Mouse (Mus musculus) heart, postnatal 0 days (tissue): Measurements from ENCODE around the gene 1600014C23Rik. TPM values are rescaled to one million over a fixed set of nuclear protein-coding genes. Genes with fewer than 3 reads are reported as not detected.
A peak's percentile ranks its signal among the peaks of the same experiment; 100 is the strongest.

ENCODE experiments used
- ATAC-seq: fragments of 200-750 bp; cut with Nextera tagmentation; 2 replicates; pipeline ENCODE4 v1.8.0; 2017; ENCODE audit warnings: low read depth, moderate number of reproducible peaks, moderate library complexity; ENCODE audit not compliant: insufficient read depth
- DNase-seq: peaks from one replicate; pipeline ENCODE4 v3.0.0-alpha.2; 2016; ENCODE audit warnings: low spot score
- H3K27ac ChIP-seq: fragments of 300-500 bp; sonication (generic); 2 replicates; pipeline ENCODE4 v1.5.1; 2014; ENCODE audit warnings: low read depth, mild to moderate bottlenecking
- H3K27me3 ChIP-seq: fragments of 300-500 bp; sonication (generic); 2 replicates; pipeline ENCODE4 v1.6.1; 2014; ENCODE audit warnings: low read length, mixed read lengths; ENCODE audit not compliant: control insufficient read depth, insufficient read depth
- H3K36me3 ChIP-seq: fragments of 300-500 bp; sonication (generic); replicated peaks from 2 replicates; pipeline ENCODE4 v1.6.1; 2014; ENCODE audit warnings: low read length, mixed read lengths; ENCODE audit not compliant: control insufficient read depth, insufficient read depth
- H3K4me1 ChIP-seq: fragments of 300-500 bp; sonication (generic); 2 replicates; pipeline ENCODE4 v1.6.1; 2014; ENCODE audit warnings: antibody characterized with exemption; ENCODE audit not compliant: control insufficient read depth, insufficient read depth
- H3K4me2 ChIP-seq: fragments of 300-500 bp; sonication (generic); 2 replicates; pipeline ENCODE4 v1.6.1; 2014; ENCODE audit warnings: low read depth, mild to moderate bottlenecking, low read length, moderate library complexity
- H3K4me3 ChIP-seq: fragments of 300-500 bp; sonication (generic); 2 replicates; pipeline ENCODE4 v1.5.1; 2014; ENCODE audit warnings: low read depth, low read length
- H3K9ac ChIP-seq: fragments of 300-500 bp; sonication (generic); replicated peaks from 2 replicates; pipeline ENCODE4 v1.6.1; 2014; ENCODE audit warnings: low read depth, low read length, mixed read lengths
- H3K9me3 ChIP-seq: fragments of 300-500 bp; sonication (generic); replicated peaks from 2 replicates; pipeline ENCODE4 v1.6.1; 2016; ENCODE audit warnings: low read length; ENCODE audit not compliant: control insufficient read depth
- CTCF ChIP-seq: IDR thresholded peaks from 2 replicates; pipeline ENCODE4 v1.5.1; 2016; ENCODE audit warnings: antibody characterized with exemption, control low read depth, low read depth
- EP300 ChIP-seq: IDR thresholded peaks from 2 replicates; pipeline ENCODE4 v1.6.1; 2016; ENCODE audit warnings: antibody characterized with exemption, low read depth
- WGBS: fragments of 180-500 bp; shearing (Covaris S2); extraction: QIAGEN DNeasy Blood & Tissue Kit; methylation state at CpG from one replicate; pipeline ENCODE4 v1.1.7; 2014; 5-methylcytosine and 5-hydroxymethylcytosine counted together
- polyA plus RNA-seq: library from polyadenylated mRNA; unstranded; fragments of >200 nt; fragmentation: Nextera tagmentation; extraction: Ambion mirVana; gene quantifications from 2 replicates; pipeline ENCODE4 v1.2.1, GENCODE M21; 2015
- total RNA-seq: library from RNA; depleted of rRNA; stranded (reverse); fragments of >200 nt; gene quantifications from 2 replicates; pipeline ENCODE4 v1.2.3, GENCODE M21; 2014; ENCODE audit warnings: low replicate concordance

1600014C23Rik gene
- total and polyA plus RNA-seq, 2 experiments from 2014 or later = 0.25 TPM; not detected in 1

GRCm38 (mm10) chr17:45696981-45697380 is 36.7 kb downstream of the 1600014C23Rik start:
- ATAC-seq (no peak), DNase-seq (no peak)
- Histone ChIP-seq H3K4me2 (no peak overlapping the region), H3K36me3 (peaks cover 10% of the 10 kb centered on the region; the same call in 1 of the 2 replicates), H3K4me3 (no peak overlapping the region), H3K4me1 (peaks cover 30% of the 10 kb centered on the region), H3K27me3 (no peaks in the 10 kb centered on the region), H3K27ac (no peak overlapping the region), H3K9me3 (no peaks in the 10 kb centered on the region), H3K9ac (no peak overlapping the region)
- WGBS = 84% methylated on average over 9 of the region's 9 CpGs
- TF ChIP-seq EP300 (no peak), CTCF (no peak)

- no peaks in the 10 kb centered on the region for H3K27me3 ChIP-seq
- H3K4me3 ChIP-seq = no peak overlapping the region
- no peak overlapping the region for H3K4me2 ChIP-seq
- peaks cover 24% of the 10 kb centered on the region for H3K4me1 ChIP-seq
- ATAC-seq (no peak), DNase-seq (no peak)
- no peak overlapping the region for H3K9ac ChIP-seq
- 62% methylated on average over 23 of the region's 23 CpGs for WGBS
- TF ChIP-seq CTCF (no peak), EP300 (no peak)
- H3K9me3 ChIP-seq = no peaks in the 10 kb centered on the region
- H3K36me3 ChIP-seq = peaks cover 10% of the 10 kb centered on the region; the same call in 1 of the 2 replicates
- H3K27ac ChIP-seq = 0 out of 2 replicates have a peak overlapping the region, but pooled peaks have one; percentile 7
Measured at GRCm38 (mm10) chr17:45695227-45696120, 38.2 kb downstream of the 1600014C23Rik start.

- DNase-seq (no peak), ATAC-seq (peak; percentile 28; the same call in 1 of the 2 replicates)
- H3K9ac ChIP-seq = no peak overlapping the region
- no peaks in the 10 kb centered on the region for H3K9me3 ChIP-seq
- H3K27ac ChIP-seq = no peak overlapping the region; the same call in 1 of the 2 replicates
- H3K4me1 ChIP-seq = peaks cover 25% of the 10 kb centered on the region
- 48% methylated on average over 18 of the region's 18 CpGs for WGBS
- no peak overlapping the region for H3K4me3 ChIP-seq
- H3K27me3 ChIP-seq = no peaks in the 10 kb centered on the region
- TF ChIP-seq CTCF = no peak
- peaks cover 10% of the 10 kb centered on the region; the same call in 1 of the 2 replicates for H3K36me3 ChIP-seq
- H3K4me2 ChIP-seq = peak overlapping the region; percentile 2; the same call in 1 of the 2 replicates
Measured at GRCm38 (mm10) chr17:45693812-45694565, 39.7 kb downstream of the 1600014C23Rik start.

- no peak for DNase-seq
- no peak overlapping the region for H3K9ac ChIP-seq
- no peak for TF ChIP-seq EP300
- no peak for TF ChIP-seq CTCF
- H3K27ac ChIP-seq = no peak overlapping the region
- no peaks in the 10 kb centered on the region for H3K9me3 ChIP-seq
- H3K4me2 ChIP-seq = no peak overlapping the region
- H3K4me3 ChIP-seq = no peak overlapping the region
- H3K36me3 ChIP-seq = no peaks in the 10 kb centered on the region; the same call in 1 of the 2 replicates
- 91% methylated on average over 5 of the region's 5 CpGs for WGBS
- H3K27me3 ChIP-seq = no peaks in the 10 kb centered on the region
- no peak for ATAC-seq
- H3K4me1 ChIP-seq = peaks cover 36% of the 10 kb centered on the region
Measured at GRCm38 (mm10) chr17:45692159-45692558, 41.5 kb downstream of the 1600014C23Rik start.

- H3K9ac ChIP-seq = no peak overlapping the region
- DNase-seq = no peak
- H3K4me1 ChIP-seq = peaks cover 35% of the 10 kb centered on the region
- H3K36me3 ChIP-seq = no peaks in the 10 kb centered on the region
- H3K27ac ChIP-seq = no peak overlapping the region
- H3K4me2 ChIP-seq = no peak overlapping the region
- H3K4me3 ChIP-seq = no peak overlapping the region
- WGBS = 87% methylated on average over 4 of the region's 4 CpGs
- TF ChIP-seq CTCF (no peak), EP300 (no peak)
- ATAC-seq = no peak
- H3K27me3 ChIP-seq = no peaks in the 10 kb centered on the region
- no peaks in the 10 kb centered on the region for H3K9me3 ChIP-seq
Measured at GRCm38 (mm10) chr17:45690044-45690443, 43.6 kb downstream of the 1600014C23Rik start.
